Mouse (Mus musculus) liver, adult 2 months (tissue): ENCODE measurements around the gene Aqp7.

Source experiments
- CTCF ChIP-seq: fragments of 200-500 bp; IDR thresholded peaks from 2 replicates; pipeline ENCODE4 v1.5.1; 2011; ENCODE audit warnings: low read depth, low read length, control low read depth
- POLR2A ChIP-seq: fragments of 200-500 bp; IDR thresholded peaks from 2 replicates; pipeline ENCODE4 v1.6.1; 2011; ENCODE audit warnings: low read length, control low read depth; ENCODE audit not compliant: insufficient read depth; ENCODE audit errors: extremely low read depth

GRCm38 (mm10) chr4:41073008-41073817, 25.3 kb upstream of the Aqp7 start:
- TF ChIP-seq CTCF: no peak
- no peak for TF ChIP-seq POLR2A
